Mouse (Mus musculus) kidney, adult 2 months (tissue): ENCODE data around the gene Clec3b.

Experiments used
- CTCF ChIP-seq: fragments of 200-500 bp; conservative IDR thresholded peaks from 2 replicates; pipeline ENCODE4 v1.5.1; 2011; ENCODE audit warnings: low read depth, mild to moderate bottlenecking, control low read depth, low read length, moderate library complexity, mixed read lengths; ENCODE audit not compliant: insufficient read depth, insufficient read length
- POLR2A ChIP-seq: fragments of 200-500 bp; IDR thresholded peaks from one replicate; pipeline ENCODE4 v1.6.1; 2011; ENCODE audit warnings: low read depth, low read length, control low read depth

DNA sequence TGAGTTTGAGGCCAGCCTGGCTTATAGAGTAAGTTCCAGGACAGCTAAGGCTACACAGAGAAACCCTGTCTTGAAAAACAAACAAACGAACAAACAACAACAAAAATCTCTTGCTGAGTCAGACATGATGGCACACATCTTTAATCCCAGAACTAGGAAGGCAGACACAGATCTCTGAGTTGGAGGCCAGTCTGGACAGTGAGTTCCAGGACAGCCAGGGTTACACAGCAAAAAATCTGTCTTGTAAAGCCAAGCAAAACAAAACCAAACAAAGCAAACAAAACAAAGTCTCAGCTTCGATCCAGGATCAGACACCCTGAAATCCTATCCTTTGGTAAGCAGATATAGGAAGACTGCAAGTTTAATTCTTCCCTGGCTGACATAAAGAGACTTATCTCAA lies 11.0 kb downstream of the Clec3b start:
- TF ChIP-seq CTCF = no peak
- TF ChIP-seq POLR2A = no peak
